Mouse (Mus musculus) T-helper 17 cell (primary cell): Measurements from ENCODE around the gene Tmem89.

Experiments used
- in situ Hi-C, 2 experiments: fragments of 300-600 bp; cut with MboI, MseI; formaldehyde crosslinking; loops; 1 replicate in 1 of 2; 2 replicates in 1 of 2; pipeline ENCODE4 v1.15.1; 2025; ENCODE audit warnings: high pct_unique_total_duplicates in 2 of 2

Tmem89 gene

DNA sequence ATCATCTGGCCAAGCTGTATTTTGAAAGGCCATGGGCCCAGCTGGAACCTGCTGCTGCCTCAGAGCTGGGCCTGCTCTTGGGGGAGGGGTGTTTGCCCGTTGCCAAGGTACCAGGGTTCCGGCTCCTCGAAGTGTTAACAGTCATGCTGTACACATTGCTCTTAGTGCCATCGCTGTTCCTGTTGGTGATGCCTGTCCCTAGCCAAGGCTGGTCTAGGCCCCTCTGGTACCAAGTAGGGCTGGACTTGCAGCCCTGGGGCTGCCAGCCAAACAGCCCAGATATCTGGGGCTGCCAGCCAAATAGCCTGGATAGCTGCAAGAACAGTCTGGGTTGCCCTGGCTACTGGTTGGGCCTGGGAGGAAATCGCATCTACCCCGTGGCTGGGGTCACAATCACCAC lies at the start of gene Tmem89:
Tmem89 (plus strand) TSS at position 129 of the 400 bp plus-strand sequence.
- in situ Hi-C loops = loop anchor here in 1 of 2 experiments (10.0 kb wide), 3 partner anchors 240 to 490 kb away; partner anchors contain the start of genes Ccdc36 and Wdr6

DNA sequence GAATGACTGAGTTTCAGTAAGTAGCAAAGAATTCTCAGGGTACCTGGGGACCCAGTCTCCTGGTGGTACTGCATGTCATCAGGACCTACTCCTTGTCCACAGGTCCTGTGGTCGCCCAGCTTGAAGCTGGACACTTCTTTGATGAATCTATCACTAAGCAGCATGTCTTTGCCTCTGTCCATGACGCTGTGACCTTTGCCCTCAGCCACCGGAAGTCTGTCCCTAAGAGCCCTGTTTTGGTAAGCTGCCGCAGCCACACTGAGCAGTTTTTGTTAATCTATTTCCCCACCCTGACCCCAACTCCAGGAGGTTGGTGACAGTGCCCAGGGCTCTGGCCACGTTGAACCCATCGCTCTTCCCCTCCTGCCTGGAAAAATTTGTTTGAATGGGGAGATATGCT lies 2.1 kb upstream of the Tmem89 start:
- in situ Hi-C loops = loop anchor here in 1 of 2 experiments (10.0 kb wide), 3 partner anchors 238 to 488 kb away; partner anchors contain the start of genes Ccdc36 and Wdr6

DNA sequence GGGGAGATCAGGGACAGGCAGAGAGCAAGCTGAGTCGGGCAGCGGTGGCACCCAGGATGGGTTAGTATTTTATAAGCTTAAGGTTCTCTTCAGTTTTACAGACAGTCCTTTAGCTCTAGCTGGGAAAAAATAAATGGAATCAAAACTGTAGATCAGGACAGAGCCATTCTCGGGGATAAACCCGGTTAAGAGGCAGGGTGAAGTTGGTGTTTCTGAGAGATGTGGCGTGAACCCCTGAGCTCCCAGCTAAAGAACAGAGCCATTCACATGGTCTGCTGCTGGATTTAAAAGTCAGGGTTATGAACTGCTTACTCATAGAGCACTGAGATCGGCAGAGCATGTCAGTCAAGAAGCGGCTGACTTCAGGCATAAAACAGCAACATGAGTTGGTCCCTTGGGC lies 1.3 kb upstream of the Tmem89 start:
- in situ Hi-C loops = loop anchor here in 1 of 2 experiments (10.0 kb wide), 3 partner anchors 238 to 488 kb away; partner anchors contain the start of genes Ccdc36 and Wdr6

DNA sequence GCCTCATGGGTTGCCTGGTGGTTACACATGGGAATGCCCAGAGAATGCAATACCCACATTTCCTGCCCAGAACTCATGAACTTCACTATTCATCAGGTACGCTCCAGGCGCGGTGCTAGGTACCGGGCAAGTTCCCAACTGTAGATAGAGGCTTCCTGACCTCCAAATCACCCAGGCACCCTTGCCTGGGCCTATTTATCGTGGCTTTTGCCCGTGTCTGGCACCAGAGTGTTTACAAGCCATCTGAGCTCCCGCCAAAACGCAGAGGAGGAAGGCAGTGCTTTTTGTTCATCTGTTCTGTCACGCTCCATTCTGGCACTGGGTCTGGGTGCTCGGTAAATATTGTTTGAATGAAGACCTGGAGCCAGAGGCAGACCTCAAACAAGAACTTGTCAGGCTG lies 798 bp upstream of the Tmem89 start:
- in situ Hi-C loops = loop anchor here in 1 of 2 experiments (10.0 kb wide), 3 partner anchors 239 to 489 kb away; partner anchors contain the start of genes Ccdc36 and Wdr6

DNA sequence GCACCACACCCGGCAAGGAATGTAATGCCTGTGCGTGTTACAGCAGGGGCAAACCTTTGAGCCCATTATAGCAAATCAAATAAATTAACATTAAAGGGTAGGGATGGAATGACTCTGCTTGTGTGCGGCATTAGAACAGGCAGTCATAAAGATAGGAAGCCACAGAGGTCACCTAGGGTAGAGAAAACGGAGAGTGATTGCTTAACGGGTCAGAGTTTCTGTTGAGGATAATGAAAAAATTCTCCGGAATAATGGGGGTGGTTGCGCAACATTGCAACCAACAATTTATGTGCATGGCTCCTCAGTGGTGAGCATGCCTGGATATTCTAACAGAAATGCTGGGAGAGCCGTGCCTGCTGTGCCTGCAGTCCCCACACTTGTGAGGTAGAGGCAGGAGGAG lies 11.5 kb downstream of the Tmem89 start:
- in situ Hi-C loops = no loop called here

DNA sequence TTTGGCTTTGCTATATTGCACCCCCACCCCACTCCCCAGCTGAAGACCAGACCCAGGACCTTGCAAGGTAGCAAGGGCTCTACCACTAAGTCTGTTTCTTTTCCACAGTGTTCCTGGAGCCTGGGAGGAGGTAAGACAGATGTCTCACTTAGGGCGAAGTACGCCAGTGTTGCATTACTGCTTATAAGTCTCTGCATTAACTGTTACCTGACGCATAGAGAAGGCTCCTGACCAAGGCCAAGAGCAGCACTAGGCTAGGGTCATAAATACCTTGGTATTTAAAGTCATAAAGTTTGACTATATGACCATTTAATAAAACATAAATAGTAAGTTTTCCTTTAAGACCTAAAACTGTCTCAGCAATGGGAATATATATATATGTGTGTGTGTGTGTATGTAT lies 14.0 kb downstream of the Tmem89 start:
- in situ Hi-C loops = no loop called here

DNA sequence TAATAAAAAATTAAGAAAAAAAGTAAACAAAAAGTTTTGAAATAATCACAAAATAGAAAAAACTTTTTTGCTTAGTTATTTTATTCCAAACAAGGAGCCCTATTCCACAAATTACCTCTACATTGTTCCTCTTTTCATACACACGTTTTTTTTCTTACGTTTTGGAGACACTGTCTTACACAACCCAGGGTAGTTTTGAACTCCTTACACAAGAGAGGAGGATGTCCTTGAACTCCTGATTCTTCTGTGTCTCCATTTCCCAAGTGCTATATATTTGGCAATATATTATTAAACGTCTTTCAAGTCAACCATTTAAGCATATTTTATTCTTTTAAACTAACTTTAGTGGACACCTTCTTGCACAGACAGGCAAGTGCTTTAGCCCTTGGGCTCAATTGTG lies 21.6 kb downstream of the Tmem89 start:
- in situ Hi-C loops = loop anchor here in 1 of 2 experiments (10.0 kb wide), 1 partner anchor 791 kb away; no protein-coding TSS in a partner anchor

DNA sequence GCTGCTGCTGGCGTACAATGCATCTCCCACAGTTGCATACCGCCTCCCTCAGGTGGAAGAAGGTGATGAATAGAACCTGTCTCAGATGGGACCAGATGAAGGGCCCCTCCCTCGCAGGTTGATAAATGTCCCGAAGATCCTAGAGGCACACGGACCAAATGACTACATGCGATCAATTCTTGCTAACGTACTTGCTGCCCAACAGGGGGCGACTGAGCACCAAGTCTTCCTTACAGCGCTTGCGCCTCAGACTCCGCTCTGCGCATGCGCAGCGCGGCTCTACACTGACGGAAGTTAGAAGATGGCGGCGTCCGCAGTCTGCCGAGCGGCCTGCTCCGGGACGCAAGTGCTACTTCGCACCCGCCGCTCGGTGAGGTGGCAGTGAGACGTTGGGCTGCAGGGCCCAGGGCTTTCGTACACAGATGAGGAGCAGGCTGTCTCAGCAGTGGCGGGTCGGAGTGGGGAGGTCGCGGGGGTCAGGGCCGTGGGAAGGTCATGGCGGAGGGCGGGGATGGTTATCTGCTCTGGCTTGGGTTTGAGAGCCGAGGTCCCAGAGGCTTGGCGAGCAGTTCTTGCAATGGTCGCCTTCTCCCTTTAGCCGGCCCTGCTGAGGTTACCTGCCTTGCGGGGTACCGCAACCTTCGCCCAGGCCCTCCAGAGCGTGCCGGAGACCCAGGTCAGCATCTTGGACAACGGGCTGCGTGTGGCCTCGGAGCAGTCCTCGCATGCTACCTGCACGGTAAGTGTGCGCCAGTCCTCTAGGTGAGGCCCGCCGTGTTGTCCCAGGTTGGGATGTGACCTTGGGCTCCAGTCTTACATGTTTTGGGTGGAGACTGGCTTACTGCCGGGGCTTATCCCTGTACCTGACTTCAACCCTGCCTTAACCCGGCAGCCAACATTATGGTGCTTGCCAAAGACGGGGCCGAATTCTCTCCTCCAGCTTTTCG lies 22.3 kb downstream of the Tmem89 start, which contains the start of gene Uqcrc1:
Uqcrc1 (plus strand) TSS at position 216 of the 947 bp plus-strand sequence.
- in situ Hi-C loops = loop anchor here in 1 of 2 experiments (10.0 kb wide), 1 partner anchor 792 kb away; no protein-coding TSS in a partner anchor

DNA sequence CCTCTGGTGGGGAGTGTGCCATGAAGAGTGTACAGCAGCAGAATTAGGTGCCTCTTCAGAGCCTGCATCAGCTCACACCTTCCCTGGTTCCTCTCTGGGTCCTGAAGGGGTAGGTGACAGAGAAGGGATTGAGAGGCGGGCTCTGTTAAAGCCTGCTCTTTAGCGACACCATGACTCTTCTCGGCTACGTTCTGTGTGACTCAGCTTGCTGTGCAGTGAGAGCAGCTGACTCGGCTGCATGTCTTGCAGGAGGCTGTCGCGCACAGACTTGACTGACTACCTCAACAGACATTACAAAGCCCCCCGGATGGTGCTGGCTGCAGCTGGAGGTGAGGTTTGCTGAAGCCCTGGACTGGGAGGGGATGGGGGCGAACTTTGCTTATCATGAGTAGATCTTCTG lies 30.7 kb downstream of the Tmem89 start:
- in situ Hi-C loops = no loop called here

DNA sequence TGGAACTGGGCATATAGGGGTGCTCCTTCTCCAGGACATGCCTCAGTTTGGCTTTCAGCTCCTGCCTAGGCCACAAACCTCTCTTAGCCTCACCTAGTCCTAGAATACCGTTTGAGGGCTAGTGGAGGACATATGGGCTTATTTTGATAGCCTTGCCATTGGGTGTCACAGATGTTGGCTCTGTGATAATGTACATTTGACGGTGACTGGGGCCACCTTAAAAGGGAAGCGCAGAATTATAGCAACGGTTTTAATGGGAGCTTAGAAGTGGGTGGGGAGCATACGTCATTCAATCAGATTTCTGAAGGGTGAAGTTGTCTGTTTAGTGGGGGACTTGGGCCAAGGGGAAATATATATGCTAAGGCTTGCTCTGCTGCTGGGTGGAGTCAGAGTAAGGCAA lies 31.2 kb downstream of the Tmem89 start:
- in situ Hi-C loops = no loop called here

DNA sequence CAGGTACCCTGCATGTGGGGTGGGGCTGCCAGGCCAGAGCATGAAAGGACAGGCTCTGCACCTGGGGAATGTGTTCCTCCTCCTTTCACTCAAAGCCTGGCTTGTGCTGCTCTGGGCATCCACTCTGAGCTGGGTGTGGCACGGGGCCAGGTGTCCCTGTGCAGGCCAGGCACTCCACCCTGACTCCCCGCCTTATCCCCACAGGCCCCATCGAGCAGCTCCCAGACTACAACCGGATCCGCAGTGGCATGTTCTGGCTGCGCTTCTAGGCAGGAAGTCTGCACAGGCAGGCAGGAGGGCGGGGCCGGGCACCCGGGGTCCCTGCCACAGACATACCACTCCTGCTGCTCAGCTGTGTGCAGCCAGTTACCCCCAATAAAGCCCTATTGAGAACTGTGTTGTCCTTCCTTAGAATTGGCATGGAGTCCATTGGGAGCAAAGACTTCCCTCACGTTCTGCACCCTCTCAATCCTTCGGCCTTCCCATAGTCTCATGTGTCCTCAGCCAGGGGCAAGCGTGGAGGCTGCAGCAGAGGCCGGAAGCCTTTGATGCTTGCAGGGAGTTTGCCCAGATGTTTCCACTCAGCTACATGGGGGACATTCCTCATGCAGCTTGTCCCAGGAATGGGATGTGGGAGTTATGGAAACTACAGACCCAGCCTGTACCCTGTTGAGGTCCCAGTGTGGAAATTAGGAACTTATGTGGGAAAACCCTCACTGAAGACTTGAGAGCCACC lies 35.0 kb downstream of the Tmem89 start:
- in situ Hi-C loops = no loop called here

DNA sequence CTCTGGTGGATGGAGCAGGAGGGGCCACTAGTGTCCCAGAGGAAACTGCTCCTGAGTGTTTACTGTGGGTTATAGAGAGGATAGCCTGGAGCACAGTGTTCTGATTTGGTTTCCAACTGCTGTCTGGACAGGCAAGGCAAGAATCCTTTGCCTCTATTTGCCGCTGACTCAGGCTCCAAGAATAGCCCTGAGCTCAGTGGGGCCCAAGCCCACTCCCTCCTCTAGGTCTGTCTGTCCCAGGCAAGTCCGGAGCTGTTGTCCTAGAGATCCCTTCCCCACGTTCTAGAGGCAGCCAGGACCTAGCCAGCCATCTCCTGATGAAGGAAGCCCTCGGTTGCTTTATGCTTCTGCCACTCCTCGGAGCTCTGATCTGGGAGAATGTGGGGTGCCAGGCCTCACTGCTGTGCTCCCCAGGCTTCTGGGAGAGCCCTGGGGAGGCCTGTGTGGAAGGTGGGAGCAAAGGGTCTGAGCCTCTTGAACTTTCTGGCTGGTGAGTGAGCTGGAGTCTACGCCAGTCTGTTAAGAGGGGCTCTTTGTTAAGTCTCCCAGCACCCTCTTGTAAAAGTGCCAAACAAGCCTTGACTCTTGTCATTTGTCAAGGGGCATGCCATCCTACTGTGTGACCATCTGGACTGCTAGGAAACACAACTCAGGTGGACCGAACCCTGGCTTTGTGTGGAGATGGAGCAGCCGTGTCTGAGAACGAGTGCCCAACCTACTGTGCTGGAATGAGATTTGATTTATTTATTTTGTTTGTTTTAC lies 35.7 kb downstream of the Tmem89 start:
- in situ Hi-C loops = no loop called here

DNA sequence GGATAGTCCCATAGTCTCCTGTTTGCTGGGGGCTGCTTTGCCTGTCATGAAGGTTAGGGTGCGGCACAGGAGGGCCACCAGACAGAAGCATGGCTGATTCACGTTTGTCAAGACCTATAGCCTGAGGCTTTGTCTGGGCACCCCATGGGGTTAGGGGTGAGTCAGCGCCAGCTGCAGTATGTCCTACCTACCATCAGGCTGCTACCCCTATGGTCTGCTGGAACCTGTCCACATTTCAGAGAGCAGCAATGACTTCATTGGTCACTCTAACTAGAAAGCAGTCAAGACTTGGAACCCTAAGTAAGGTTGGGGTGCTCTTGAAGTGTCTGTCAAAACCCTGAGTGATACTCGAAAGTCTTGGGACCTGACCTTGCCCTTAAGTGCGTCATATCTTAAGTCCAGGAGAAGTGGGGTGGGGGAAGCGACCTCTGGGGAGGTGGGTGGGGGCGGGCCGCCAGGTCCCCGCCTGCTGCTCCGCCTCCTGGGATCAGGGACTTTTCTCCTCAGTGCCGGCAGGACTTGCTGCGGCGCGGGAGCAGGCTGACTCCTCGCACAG lies 38.7 kb downstream of the Tmem89 start, which contains the start of gene Col7a1:
Col7a1 (plus strand) TSS at position 506 of the 556 bp plus-strand sequence.
- in situ Hi-C loops = no loop called here

DNA sequence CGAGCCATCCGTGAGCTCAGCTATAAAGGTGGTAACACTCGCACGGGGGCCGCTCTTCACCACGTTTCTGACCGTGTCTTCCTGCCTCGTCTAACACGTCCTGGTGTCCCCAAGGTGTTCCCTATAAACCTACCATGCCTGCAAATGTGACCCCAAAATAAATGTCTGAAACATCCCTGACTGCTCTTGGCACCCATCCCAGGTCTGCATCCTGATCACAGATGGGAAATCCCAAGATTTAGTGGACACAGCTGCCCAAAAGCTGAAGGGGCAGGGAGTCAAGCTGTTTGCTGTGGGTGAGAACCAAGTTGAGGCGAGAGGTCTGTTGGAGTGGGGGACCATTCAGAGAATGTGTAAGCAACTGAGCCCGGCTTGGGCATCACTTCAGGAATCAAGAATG lies 40.8 kb downstream of the Tmem89 start:
- in situ Hi-C loops = no loop called here

DNA sequence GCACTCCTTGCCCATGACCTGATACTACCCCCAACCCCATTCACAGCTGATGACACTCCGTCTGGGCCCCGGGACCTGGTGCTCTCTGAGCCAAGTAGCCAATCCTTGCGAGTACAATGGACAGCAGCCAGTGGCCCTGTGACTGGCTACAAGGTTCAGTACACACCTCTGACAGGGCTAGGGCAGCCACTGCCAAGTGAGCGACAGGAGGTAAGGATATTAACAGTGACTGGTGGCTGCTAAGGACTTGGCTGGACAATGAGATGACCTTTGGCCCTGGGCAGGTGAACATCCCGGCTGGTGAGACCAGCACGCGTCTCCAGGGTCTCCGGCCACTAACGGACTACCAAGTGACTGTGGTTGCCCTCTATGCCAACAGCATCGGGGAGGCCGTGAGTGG lies 41.4 kb downstream of the Tmem89 start:
- in situ Hi-C loops = no loop called here

DNA sequence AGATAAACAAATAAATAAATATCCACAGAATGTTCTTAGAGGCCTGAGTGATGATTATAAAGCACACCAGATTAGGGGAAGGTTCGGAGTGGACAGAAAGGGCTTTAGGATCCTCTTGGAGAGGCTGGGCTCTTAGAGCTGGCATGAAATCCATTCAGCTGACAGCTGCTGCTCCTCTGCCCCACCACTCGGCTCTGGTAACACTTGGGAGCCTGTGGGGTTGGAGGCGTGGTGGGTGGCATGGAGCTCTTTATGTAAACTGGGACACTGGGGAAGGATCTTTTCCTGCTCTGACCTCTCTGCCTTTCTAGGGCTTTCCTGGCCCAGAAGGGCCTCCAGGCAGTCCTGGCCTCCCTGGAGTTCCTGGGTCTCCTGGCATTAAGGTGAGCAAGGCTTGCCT lies 49.2 kb downstream of the Tmem89 start:
- in situ Hi-C loops = no loop called here

DNA sequence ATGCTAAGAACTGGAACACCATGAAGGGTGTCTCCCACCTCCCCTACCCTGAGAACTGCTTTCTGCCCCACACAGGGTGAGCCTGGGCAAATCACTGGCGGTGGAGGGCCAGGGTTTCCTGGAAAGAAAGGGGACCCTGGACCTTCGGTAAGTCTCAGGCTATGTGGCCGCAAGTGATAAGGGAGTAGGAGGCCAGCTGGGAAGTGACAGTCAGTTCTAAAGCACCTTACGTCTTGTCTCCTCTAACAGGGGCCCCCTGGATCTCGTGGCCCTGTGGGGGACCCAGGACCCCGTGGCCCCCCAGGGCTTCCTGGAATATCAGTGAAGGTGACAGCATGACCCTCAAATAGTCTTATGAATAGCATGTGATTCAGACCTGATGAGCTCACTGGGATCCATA lies 49.9 kb downstream of the Tmem89 start:
- in situ Hi-C loops = no loop called here
